Mouse (Mus musculus): ENCODE measurements around the gene Klrb1b.

DNA sequence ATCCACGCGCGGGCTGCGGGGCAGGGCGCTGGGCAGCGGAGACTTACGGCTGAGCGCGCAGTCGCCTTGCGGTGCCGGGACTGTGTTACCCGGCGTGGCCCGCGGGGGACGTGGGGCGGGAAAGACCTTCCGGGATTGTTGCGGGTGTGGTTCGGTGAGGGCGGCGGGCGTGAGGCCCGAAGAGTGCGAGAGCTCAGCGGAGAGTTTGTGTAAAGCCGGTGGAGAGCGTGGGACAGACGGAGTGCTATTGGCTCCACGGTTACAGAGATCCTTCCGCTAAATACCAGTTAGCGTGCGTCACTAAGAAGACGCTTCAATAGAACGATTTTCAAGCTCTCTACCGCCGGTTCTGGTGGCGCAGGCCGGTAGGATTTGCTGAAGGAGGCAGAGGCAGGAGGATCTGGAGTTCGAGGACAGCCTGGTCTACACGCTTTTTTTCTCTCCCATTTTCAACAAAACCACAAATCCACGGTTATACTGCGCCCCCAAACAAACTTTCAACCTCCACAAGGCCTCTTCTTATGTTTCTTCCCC, 16.9 kb upstream of the Klrb1b start:
- no peak for TF ChIP-seq EP300 (IDR thresholded peaks at IDR 0.05)
- peak; percentile 29 for TF ChIP-seq CTCF (IDR thresholded peaks at IDR 0.05)
